Mouse (Mus musculus) lung, postnatal 25 days (tissue): Measurements from ENCODE around the gene Plek.
"Not testable (repeated sequence)": the region's sequence is repeated elsewhere in the genome, so short reads cannot be mapped to it uniquely, and the experiment has no call there.

Experiments used
- DNase-seq: peaks from one replicate; pipeline ENCODE4 v3.0.0; 2022; ENCODE audit warnings: low spot score

Gene Plek

DNA sequence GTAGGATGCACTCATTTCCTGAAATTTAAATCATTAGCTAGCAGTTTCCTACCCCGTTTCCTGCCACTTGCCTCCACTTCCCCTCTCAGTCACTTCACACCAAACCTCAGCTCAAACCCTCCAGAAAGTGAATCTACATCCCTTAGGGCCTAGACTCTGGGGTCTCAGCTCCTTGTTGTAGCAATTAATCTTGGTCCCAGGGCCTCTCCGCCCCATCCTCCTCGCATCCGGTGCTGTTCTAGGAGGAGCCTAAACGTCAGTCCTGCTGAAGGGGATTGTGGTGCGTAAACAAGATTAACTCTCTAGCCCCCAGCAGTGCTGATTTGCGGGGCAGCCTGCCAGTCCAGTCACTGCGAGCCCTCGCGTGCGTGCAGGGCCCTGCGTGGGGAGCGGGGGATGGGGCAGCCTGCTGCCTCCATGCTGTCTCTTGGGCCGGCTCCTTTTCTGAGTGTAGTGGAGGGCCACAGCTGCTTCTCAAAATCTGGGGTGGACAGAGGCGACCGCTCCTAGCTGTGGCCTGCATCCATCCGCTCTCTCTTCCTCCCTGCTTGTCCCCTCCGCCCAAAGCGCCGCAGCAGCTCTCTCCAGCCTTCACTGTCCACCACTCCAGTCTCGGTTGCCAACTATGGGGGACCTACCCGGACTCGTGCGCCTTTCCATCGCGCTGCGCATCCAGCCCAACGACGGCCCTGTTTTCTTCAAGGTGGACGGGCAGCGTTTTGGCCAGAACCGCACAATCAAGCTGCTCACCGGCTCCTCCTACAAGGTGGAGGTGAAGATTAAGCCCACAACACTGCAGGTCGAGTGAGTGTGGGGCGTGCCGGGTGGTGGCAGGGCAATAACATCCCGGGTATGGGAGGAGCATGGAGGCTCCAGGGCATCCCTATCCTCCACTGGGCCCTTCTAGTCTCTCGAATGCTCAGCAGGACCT lies at the start of gene Plek, which contains the start of gene Cnrip1:
TSS of gene Plek (minus strand) at position 837 of the 931 bp plus-strand sequence.
TSS of gene Cnrip1 (plus strand) at position 42 of the 931 bp plus-strand sequence.
- peak; percentile 39 for DNase-seq

DNA sequence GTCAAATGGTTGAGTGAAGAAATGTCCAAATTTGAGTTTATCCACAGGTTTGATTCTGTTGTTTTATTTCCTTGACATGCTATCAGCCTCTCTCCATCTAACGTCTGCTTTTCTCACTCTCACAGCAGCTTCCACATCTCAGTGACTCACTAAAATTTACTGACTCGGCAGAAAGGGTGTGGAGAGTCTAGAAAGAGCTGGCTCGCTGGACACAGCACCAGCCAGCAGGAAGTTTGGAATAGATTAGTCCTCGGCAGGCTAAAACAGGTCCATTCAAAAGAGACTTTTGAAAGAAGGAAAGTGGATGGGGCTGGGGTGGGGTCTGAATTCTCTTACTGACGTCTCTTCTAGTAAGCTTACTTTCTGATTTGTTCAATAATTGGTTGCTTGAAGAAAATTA lies 33.9 kb upstream of the Plek start:
- no peak for DNase-seq

DNA sequence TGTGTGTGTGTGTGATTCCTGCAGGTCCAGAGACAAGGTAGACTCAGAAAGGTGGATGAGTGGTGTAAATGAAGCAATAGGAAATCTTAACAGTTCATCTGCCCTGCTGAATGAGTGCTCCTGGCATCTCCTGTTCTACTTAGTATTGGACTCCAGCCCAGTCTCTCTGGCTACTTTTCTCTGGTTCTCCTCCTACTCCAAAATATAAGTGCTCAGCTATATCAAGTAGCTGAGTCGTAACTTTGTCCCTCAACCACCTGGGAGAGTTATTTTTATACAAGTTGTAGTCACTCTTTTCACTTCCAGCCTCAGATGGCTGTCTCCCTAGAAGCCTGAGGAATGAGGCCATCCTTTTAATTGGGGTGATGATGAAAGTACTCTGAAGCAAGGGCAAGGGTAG lies 31.7 kb upstream of the Plek start:
- DNase-seq, result peak; percentile 2

DNA sequence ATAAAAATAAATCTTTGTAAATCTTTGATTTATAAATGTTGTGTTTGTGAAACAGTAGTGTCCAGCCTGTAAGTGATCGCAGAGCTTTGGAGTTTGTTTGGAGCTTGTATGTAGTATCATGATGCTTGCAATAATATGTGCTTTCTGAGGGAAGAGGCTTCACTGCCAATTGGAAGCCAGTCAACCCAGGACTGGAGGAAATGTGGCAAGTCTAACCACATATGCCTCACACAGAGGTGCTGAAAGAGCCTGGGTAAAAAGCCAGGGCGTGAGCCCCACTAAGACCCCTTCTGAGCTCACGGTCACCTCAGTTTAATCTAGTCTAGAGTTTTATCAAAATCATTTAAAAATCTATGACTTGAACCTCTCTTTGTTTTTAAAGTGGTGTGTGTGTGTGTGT lies 31.3 kb upstream of the Plek start:
- DNase-seq, result no peak

DNA sequence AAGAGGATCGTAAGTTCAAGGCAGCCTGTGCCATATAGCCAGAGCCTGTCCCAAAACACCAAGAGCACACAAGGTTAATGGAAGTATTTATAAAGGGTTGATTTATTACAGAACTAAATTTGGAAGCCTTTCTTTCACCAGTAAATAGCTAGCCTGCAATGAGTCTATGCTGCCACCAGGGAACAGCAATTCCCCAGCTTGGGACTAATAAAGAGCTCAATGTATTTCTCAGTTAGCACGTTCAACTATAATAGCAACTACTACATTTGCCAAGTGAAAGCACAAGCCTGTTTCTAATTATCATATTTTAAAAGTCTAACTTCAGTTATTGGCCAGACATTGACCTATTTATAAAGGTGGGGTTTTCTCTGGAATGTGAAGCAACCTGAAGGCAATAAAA lies 30.8 kb upstream of the Plek start:
- DNase-seq, result peak; percentile 0

DNA sequence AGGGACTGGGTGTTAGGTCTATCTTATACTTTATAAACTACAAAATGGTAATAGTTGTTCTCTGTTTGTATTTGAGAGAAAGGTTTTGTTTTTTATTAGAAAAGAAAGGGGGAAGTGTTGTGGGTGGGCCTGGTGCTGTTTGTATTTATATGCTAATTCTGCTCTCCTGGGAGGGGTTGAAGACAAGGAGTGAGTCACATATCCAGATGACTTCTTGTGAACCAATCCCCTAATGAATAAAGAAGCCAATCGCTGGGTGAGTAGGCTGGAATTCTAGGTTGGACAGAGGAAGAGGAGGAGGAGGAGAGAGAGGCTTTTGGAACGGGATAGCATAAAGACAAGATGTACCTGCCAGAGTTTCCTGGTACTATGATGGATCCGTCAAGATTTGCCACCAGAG lies 29.9 kb upstream of the Plek start:
- no peak for DNase-seq

DNA sequence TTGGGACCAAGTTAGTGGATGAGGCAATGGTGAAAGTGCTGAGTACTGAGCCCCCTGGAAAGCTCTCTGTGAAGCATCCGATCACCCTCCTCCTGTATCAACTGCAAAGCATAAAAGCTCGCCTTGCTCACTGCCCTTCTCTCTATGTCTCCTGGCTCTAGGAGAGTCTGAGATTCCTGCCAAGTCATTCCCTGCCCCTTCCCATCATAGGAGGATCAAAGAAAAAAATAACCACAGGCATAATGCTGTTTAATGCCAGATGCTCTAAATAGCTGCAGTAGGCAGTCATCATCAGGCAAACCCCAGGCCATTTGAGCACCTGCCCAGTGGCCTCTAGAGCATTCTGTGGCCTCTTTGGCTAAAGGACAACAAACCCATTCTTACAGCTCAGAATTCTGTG lies 23.5 kb upstream of the Plek start:
- no peak for DNase-seq

DNA sequence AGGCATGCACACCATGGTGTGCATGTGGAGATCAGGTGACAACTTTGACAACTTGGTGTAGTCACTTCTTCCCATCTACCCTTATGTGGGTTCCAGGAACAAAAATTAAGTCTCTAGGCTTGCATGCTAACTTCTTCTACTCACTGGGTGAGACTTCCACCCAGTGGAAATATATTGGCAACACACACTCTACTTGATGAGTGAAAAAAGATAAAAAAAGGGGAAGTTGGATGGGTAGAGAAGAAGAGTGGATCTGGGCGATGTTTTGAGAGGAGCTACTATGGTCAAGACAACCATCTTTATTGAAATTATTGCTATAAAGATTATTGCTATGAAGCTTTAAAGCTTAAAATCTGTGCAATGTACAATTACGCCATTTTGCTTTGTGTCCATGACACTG lies 17.2 kb upstream of the Plek start:
- not testable (repeated sequence) for DNase-seq

DNA sequence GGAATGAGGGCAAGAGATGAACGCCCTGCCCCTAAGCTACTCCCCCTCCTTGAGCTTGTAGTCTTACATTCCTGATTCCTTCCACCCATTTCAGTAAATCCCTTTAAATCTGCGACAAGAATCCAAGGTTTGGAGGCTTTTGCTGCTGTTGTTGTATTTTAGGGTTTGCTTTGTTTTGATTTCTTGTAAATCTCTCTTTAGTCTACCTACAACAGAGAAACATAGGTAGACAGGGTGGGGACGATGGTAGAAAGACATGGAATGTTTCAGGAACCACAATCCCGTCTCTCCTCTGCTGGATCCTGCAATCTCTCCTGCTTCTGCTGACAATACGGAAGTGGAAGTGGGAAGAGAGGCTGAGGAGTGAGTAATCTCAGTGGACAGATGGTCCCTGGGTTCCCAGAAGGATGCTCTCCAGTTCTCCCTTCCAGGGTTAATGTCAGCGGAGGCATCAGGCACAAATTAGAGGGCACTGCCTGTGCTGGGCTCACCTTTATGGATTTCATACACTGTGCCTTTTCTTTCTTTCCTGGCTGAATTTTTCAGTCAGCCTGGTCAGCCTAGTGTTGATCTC lies 382 bp upstream of the Plek start:
- DNase-seq, result no peak

DNA sequence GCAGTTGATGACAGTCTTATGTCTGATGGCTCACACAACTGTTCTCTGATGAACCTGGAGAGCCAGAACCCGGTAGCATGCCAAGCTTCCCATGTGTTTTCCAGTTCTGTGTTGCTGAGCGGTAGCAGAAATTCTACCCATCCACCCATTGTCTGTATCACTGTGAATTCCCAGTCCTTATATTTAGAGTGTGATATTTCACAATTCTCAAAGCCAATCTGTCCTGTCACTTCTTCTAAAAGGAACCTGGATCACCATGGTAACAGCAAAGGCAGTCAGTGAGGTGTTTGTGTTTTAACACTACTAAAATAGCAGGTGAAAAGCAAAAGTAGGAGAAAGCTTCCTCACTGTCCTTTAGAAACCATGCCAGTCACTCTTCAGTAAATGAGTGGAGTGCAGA lies 6.4 kb downstream of the Plek start:
- no peak for DNase-seq

DNA sequence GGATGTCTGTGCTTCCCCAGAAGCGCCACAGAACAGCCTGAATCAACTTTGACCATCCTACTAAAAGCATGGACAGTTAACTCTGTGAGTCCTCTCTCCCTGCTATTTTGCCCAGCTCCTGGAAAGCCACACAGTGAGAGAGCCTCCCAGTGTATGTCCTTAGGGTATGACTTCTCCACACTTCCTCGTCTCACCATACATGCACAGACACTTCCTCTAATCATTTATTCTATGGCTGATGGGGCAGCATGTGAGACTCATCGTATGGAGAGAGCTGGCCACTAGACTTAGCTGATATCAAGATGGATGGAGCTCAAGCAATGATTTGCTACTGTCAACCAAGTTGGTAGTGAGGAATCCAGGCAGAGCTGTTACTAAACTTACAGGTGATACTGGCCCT lies 28.2 kb downstream of the Plek start:
- no peak for DNase-seq

DNA sequence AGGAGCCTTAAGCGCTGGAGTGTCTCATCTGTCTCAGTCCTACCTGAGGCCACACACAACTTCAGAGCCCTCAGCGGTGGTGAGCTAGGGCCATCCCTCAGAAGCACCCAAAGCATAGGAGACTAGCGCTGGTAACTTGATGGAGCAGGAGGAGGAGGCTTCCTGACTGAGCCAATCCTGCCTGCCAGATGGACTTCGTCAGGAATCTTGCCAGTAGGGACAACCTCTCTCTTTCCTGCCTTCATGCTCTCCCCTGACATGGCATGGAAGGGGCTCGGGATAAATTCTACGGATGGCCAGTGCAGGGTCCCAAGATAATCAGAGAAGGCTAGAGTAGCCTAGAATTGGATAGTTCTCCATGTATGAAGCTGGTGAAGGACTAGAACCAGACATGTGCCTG lies 29.0 kb downstream of the Plek start:
- no peak for DNase-seq

DNA sequence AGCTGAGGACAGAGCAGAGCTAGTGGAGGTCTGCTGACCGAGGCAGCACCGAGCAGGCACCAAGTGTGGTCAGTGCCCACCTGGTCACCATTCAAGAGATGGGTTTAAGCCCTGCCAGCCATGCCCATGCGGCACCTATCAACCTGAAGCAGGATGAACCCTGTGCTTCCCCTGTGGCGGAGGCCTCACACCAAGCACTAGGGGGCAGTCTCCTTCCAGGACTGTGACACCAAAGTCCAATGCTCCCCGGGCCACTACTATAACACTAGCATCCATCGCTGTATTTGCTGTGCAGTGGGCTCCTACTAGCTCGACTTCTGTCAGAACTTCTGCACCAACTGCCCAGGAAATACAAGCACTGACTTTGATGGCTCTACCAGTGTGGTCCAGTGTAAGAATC lies 32.9 kb downstream of the Plek start:
- DNase-seq, result no peak

DNA sequence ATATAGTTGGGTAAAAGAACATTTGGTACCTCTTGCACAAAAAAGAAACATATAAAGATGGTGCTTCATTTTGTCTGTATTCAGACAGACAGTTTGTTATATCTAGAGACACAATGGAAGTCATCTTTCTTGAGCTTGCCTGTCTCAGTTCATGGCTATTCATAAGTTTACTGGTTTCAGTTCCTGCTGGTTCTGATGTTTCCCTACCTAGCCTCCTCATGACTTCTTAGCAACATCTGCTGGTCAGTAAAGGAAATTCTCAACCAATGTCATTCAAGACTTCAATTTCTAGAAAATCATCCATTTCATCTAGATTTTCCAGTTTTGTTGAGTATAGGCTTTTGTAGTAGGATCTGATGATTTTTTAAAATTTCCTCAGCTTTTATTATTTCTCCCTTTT lies 39.2 kb downstream of the Plek start:
- no peak for DNase-seq

DNA sequence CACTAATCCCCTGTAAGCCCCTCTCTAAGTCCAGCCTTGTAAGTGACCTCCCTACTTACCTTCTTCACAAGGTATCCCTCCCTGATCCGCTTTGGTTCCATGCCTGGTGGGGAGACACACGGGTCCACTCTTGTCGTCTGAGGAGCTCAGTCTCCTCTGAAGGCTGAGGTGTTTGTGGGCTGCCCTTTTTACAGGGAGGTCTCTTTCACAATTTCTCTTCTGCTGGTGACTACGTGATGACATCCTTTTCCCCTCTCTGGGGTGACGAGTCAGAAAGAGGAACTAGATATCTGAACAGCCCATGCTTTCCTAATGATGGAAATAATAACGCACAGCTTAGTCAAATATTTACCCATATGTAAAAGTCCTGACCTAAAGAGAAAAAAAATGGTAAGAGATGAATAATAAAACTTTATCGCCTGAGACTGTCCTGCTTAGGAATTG lies 43.7 kb downstream of the Plek start:
- DNase-seq, result peak; percentile 59

DNA sequence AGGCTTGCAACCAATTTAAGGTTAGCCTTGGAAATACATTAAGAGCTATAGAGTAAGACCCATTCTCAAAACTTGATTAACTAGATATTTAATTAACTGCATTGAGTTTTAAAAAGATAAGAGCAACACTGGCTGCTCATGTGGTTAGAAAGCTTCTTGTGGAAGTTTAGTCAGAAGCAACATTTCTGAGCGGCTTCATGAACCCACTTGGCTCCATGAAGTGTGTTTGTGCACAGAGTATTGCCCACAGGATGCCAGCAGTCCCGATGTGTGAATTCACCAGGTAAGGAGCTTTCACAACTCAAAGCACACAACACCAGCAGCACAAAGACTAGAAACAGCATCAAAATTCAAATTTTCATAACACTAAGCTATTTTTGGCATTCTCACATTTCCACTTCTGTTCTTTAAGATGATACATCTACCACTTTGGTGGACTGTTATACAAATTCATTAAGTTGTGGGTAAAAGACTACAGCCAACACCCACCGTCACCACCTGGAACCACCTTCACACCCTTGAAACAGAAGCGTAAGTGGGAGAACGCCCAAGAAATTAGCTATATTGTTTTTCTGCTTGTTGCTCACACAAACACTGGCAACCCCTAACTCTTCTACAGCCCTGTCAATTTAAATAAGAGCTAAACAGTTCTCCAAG lies 44.5 kb downstream of the Plek start:
- DNase-seq, result no peak

DNA sequence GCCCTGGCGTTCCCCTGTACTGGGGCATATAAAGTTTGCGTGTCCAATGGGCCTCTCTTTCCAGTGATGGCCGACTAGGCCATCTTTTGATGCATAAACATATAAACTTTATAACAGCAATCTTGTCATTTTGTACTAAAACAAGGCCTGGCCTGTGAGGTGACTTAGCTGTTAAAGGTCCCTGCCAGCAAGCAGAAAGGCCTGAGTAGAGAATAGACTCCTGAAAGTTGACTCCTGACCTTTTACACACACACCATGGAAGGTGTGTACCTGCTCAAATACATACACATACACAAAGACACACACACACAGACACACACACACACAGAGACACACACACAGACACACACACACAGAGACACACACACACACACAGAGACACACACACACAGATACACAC lies 45.7 kb downstream of the Plek start:
- DNase-seq, result not testable (repeated sequence)

DNA sequence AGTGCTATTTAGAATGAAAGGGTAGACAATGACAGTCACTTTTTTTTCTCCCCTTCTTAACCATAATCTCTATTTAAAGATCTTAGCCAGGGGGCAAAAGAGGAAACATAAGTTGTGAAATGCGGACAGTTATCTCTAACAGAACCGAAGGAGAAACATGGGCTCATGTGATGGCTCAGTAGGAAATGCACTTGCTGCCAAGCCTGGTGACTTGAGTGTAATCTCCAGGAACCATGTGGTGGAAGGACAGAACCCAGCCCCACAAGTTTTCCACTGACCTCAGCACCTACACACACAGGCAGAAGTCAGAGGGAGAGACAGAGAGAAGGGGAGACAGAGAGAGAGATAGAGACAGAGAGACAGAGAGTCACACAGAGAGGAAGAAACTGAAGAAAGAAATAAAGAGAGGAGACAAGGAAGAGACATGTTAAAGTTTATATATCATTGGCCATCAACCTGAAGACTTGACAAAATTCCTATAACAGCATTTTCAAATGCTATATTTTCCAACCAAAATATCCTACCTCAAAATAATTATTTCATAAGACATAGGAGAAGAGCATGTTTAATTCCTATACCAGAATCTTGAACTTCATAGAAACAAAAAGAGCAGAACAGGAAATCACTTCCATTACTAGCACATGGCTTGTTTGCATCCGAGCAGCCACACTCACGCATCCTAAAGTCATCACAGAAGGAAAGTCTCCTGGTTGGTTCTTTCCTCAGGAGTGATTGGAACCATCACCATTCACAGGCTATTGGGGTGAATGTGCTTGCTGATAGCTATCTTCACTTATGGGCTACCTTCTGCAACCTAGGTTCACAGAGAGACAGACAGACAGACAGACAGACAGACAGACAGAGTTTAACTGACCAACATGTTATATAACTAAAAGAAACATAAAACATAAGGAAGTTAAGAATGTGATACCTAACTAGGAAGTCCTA lies 47.0 kb downstream of the Plek start:
- peak; percentile 41 for DNase-seq

DNA sequence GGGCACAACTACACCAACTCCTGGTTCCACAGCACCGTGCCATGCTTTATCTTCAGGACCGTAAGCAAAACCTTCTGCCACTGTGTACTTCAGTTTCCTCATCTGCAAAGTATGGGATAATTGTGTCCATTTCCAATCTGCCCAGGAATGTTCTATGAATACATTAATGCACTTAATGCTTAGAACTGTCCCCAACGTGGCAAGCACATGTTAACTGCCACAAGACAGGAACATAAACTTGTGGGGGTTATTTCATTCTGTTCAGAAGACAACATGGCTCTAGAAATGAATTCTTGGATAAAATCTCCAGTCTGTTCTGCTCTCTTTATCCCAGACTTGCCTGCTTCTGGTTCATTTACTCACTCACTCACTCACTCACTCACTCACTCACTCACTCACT lies 48.4 kb downstream of the Plek start:
- no peak for DNase-seq

DNA sequence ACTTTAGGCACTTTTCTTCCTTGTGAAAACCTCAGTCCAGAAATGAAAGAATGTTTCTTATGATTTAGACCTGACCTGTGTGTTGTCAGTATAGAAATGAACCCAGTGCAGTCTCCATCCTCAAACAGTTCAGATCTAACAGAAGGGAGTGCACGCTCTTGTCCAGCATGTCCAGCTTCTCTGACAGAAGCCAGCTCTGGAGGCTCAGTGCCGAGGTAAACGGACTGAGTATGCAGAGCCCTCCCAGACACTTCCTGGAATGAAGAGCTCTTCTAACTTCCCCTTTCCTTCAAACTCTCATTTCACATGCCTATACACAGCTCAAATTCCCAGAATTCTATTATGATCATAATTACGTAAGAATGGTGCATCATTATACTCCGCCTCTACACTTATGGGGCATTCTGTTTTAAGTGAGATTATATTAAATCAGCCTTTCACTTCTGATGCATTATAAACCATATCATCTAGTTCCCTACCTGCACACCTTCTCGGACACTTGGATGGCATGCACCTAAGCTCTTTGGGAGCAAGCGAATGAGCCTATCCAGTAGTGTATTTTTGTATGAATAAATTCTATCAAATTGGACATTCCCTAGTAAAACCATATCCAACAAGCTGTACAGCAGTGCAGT lies 49.3 kb downstream of the Plek start:
- no peak for DNase-seq
